Mouse (Mus musculus): ENCODE results near the gene Nacad.

DNA sequence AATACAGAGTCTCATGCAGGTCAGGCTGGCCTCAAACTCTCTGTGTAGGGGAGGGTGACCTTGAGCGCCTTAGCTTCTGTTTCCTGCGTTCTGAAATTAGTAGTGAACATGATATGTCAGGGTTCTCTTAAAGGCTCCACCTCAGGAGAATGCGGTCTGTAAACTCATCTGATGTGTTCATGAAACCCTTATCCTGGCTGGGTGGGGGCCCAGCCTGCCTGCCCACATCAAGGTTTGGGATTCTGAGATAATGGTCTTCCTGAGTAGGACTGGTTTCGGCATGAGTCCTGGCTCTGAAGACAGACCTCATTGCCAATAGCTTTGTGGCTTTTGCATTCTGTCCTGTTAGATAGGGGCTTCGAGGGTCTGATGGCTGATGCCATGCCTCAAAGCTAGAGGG, 10.5 kb downstream of the Nacad start:
- TF ChIP-seq EP300 (IDR thresholded peaks at IDR 0.05; ENCODE audit: low read depth) (peak; percentile 21; the same call in 1 of the 2 replicates), CTCF (IDR thresholded peaks at IDR 0.05; ENCODE audit: low read depth) (no peak)

Measured in liver, postnatal 0 days (tissue).